Mouse (Mus musculus): ENCODE results near the gene Erv3.

Erv3 gene

DNA sequence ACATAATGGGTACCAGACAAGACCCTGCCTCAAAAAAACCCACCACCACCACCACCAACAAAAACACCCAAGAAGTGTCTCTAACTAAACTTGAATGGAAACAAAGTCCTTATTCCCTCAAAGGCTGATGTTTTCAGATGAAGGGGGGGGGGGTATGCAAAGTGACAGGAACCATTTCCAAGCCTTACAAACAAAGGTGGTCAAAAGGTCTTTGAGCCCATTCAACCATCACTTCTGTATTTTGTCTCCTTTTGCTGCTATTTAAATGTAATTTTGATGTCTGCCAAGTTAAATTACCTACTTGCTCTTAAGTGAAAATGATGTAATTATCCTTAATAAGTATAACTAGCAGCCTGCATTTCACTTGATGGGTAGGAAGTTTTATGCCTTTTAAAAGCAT lies 7.1 kb upstream of the Erv3 start:
- in situ Hi-C loops (cut with MboI, MseI) = no loop called here

DNA sequence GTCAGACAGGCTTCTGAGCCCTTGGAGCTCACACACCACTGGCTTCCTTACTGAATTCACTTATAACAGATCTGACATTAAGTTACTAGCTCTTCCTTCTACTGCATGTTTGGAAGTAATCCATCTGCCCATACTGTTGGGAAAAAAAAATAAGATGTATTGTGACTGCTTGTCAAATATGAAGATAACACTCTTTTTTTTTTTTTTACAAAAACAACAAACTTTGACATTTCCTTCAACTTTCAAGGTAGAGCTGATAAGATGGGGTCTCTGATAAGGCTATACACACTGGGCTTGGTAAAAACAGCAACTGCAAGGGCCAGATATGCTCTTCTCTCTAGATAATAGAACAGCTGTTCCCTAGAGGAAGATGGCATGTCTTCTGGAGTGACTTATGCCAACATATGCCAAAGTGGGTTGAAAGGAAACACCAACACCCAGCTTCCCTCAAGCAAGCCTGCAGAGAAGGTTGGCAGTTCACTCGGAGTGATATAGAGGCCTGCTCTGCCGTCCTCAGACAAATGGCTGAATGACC lies 4.8 kb upstream of the Erv3 start:
- in situ Hi-C loops (cut with MboI, MseI) = no loop called here

DNA sequence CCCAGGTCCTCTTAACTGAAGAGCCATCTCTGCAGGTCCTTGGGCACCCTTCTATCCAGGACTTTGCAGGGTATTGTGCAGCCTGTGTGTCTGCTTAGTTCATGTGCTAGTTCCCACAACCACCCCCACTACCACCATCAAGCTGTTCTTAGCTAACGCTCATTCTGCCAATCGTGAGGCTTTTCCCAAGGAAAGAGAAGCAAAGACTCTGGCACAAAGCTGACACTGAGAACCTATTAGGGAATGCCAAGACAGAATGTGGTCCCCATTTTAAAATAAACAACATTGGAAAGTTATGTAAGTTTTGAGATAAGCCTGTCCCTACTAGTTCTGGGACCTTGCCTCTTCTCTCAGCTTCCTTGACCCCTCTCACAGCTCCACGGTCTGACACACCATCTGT lies 3.9 kb upstream of the Erv3 start:
- in situ Hi-C loops (cut with MboI, MseI) = no loop called here

DNA sequence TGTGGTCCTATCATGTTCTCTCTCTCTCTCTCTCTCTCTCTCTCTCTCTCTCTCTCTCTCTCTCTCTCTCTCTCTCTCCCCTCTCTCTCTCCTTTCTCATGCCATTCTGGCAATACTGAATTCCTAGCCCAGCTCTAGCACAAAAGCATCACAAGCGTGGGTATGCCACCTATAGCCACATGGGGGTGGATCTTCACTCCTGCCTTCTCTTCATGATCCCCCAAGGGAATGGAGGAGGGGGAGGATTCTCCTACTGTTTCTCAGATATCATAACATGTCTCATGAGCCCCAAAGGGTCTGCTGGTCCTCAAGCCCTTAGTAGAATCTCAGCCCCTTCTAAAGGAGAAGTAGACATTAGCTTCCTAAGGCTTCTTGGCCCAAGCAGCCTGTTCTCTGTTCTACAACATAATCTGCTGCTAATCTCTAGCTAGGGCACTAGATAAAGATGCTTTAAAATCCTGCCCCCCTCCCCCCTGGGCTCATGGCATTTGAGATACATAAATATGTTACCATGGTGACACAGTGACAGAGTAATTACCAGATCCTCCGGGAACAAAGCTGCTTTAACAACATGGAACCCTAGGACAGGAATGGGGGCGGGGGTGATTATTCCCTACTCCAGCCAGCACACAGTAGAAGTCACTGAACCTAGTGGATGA lies 3.2 kb upstream of the Erv3 start:
- in situ Hi-C loops (cut with MboI, MseI) = no loop called here

DNA sequence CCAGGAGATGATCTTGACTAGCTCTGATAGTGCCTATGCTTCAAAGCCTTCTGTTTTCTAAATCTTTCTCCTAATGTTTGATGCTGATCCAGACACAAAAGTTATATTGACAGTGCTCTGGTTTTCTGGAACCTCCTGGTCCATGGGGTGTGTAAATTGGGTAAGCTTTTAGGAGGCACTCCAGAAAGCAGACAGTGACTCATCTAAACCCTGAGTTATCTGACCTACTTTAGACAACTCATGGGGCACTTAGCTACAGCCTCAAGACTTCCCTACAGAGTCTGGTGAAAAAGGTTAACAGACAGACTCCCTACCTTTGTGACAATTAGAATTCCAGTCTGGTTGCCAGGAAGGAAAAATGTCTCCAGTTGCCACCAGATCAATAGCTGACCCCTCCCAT lies 1.7 kb downstream of the Erv3 start:
- in situ Hi-C loops (cut with MboI, MseI) = no loop called here

DNA sequence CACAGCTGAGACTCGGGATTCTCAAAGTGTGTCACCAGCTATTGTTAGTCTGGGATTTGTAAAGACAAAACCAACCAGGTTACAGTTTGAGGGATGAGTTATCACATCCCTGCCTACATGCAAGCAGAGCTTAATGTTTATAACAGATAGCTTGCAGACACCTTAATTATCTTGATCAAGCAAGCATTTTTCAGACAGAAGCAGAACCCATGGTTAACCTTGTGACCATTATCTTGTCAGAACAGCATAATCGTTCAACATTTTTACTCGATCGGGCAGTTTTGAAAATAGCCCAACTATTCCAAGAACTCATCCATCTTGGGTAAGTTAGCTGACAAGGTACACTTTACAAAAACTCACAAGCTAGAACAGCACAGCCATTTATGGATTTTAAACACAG lies 5.8 kb downstream of the Erv3 start:
- in situ Hi-C loops (cut with MboI, MseI) = no loop called here

DNA sequence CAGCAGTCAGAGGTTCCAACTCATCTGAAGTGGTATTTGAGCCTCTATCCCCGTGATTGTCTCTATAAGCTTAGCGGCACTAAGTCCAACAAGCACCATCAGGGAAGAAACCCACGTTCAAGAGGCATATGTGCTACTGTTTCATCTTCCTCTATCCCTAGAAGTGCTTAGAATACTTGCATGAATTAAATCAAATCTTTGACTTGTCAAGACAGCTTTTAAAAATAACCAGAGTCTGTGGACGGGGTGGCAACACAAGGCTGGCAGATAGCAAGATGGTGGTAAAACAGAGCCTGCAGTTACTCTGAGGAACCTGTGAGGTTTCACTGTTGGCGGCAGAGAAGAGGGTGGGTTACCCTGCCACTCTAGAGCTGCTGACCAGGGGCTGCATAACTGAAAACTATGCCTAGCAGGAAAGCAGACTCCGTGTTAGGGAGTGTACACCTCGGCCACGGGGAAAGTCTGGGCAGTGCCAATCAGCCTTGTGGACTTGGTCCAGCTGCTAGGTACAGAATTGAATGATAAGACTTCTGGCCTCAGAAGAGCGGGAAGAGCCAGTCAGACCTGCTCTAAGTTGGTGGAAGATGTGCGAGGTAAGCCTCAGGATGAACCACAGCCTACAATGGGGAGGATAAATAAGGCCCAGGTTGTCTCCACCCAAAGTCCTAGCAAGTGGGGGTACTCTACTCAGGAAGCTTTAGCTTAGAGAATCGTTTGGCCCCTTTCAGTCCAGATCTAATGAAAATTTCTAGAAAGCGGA lies 8.0 kb downstream of the Erv3 start:
- in situ Hi-C loops (cut with MboI, MseI) = no loop called here

DNA sequence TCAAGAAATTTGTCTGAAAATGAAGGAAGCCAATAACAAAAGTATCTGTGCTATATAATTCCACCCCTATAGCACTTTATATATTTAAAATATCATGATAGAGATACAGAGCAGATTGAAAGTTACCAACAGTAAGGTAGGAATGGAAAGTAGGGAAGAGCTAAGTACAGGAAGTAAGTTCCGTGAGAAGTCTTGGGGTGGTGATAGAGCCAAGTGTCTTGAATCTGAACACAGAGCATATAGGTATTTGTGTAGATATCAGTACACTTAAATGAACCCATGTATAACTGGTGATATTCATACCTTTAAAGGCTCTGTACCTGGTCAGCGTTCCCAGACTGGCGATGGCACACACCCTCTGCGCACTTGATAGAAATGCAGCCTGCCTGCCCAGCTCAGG lies 9.5 kb downstream of the Erv3 start:
- in situ Hi-C loops (cut with MboI, MseI) = no loop called here

DNA sequence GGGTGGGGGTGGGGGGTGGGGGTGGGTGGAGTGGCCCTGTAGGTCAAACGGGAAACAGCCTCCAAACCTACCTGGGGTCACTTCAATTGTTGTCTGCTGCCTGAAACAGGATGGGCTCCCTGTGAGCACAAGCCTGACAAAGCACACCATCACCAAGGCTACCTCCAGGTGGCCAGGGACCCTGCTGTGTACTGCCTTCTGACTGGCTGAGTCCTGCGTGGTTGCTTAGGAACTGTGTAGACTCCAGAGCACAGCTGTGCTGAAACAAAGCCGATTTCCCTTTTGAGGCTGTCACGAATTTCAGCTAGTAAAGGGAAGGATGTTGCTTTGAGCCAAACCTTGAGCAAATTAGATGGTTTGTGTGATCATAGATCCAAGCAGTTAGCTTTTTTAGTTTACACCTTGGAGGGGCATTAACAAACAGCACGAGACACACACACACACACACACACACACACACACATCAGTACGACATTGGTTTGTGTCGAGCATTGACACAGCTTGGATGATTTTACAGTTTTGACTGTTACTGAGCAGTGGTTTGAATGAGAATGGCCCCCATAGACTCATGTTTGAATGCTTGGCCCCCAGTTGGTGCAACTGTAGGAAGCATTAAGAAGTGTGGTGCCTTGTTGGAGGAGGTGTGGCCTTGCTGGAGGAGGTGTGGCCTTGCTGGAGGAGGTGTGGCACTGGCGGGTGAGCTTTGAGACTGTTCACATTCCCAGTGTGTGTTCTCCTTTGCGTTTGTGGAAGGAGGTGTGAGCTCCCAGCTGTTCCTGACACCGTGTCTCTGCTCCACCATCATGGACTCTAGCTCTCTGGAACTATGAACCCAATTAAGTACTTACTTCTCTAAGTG lies 11.8 kb downstream of the Erv3 start:
- in situ Hi-C loops (cut with MboI, MseI) = loop anchor here (25.0 kb wide), 1 partner anchor 840 kb away; the partner anchor contains the start of gene Shld1

DNA sequence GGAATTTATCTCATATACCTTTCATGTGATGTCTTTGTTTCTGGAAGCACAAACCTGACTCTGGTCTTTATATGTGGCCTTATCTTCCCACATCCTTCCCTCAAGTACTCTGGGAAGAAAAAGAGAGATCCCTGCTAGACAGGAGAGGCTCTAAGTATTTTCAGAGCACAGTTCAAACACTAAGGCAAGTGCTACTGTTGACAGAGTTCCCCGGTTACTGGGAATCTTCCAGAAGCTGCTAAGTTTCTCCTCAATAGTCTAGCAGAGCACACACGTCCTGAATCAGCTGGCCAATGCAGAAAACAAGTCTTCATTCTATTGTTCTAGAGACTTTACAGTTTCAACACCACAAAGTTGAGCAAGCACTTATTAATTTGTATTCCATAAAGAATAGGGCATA lies 12.7 kb downstream of the Erv3 start:
- in situ Hi-C loops (cut with MboI, MseI) = loop anchor here (25.0 kb wide), 1 partner anchor 840 kb away; the partner anchor contains the start of gene Shld1

DNA sequence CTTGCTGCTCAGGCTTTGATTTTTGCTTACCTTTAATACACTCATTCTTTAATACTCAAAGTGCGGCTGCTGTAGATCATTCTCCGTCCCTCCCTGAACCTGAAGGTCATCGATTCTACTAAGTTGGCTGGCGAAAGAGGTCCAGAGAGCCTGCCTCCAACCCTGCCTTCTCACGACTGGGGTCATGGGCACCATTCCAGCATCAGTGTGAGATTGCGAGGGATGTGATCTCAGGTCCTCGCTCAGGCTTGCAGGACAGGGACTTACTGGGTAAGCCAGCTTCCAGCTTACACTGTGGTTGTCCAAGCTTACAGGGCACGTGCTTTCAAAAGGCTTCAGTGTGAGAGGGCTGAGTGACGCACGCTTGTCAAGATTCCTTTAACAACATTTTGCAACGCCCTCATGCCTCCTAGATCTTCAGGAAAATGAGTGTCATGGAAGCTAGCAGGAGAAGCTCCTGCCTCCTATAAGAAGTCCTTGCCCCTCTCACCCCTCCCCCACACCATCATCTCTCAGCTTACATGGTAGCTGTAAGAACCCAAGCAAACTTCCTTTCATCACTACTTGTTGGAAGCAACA lies 13.3 kb downstream of the Erv3 start:
- in situ Hi-C loops (cut with MboI, MseI) = loop anchor here (25.0 kb wide), 1 partner anchor 841 kb away; the partner anchor contains the start of gene Shld1

DNA sequence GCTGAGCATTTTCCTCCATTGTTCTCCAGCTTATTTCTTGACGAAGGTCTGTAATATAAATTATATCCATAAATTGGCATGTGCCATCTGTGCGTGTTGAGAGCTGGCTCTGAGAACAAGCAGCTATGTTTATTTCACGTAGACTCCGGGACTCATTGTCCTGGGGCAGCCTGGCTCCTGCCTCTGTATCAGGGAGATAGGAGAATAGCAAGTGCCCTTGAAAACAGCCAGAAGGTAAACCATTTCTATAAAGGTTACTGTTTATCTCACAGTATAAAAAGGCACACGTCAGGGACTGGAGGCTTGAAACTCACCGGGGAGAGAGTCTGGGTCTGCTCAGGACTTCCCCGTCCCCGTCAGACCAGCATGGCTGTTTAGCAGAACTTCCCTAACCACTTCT lies 13.9 kb downstream of the Erv3 start:
- in situ Hi-C loops (cut with MboI, MseI) = loop anchor here (25.0 kb wide), 1 partner anchor 842 kb away; the partner anchor contains the start of gene Shld1

DNA sequence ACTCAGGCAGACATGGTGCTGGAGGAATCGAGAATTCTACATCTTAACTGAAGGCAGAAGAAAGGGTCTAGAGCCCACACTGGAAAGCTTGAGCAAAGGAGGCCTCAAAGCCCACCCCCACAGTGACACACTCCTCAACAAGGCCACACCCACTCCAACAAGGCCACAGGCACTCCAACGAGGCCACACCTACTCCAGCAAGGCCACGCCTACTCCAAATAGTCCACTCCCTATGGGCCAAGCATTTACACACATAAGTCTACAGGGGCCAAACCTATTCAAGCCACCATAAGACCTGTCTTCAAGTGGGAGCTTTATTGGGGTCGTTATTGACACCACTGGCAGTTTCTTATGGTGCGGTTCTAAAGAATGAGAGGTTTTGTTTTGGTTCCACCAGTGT lies 17.0 kb downstream of the Erv3 start:
- in situ Hi-C loops (cut with MboI, MseI) = loop anchor here (25.0 kb wide), 1 partner anchor 845 kb away; the partner anchor contains the start of gene Shld1

DNA sequence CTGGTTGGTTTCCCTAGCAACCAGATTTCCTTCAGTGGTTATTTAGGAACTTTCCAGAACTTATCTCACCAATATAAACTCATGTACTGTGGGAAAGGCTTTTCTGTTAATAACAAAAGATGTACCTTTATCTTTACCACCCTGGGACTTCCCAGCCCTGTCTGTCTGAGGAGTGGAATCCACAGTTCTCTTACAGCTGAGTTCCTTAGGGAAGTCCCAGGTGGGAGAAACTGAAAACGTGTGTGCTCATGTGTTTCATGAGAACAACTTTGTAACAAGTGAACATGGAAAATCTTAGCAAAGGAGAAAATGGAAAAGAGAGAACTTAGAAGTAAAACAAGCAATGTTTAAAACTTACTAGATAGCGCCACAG lies 18.2 kb downstream of the Erv3 start:
- in situ Hi-C loops (cut with MboI, MseI) = loop anchor here (25.0 kb wide), 1 partner anchor 846 kb away; the partner anchor contains the start of gene Shld1

DNA sequence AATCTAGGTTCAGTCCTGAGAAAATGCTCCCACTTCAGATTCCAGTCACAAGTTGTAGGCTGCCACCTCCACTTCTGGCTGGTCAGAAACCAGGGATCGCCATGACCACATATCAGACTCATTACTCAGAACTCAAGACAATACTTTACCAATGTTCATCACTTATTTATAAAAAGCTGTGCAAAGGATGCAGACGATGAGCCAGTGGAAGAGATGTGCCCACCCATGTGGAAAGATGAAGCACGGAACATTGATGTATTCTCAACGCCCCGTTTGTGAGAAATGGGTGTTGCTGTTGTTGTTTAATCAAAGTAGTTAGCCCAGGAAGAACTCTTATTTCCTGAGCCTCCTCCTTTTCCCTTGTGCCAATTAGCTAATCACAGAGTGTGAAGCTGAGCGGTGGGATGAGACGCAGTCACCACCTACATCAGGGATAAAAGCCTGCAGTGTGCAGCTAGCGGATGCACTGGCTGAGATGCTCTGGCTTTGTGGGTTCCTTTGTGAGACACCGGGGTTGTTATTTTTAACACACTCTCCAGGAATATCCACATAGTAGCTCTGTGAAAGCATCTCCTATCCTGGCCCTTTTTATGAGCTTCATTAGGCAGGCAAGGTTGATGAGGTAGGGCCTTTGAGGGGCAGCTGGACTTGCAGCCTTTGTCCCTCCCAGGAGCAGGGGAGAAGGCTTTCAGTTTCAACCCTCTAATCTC lies 18.8 kb downstream of the Erv3 start:
- in situ Hi-C loops (cut with MboI, MseI) = loop anchor here (25.0 kb wide), 1 partner anchor 847 kb away; the partner anchor contains the start of gene Shld1

DNA sequence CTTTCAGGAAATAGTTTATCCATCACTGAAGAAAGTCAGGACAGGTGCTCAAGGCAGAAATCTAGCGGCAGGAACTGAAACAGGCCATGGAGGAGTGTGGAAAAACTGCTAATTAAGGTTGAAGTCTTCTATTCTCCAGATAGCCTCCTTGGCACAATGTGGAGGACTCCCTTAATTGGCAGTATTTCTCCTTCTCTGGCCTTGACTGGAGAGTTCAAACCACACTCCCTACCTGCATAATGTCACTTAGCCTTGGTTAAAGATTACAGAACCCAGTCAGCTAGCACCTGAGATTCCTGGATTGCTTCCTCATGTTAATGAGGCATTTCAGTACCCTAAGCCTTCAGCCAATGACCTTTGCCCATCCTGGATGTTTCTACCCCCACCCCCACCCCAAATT lies 25.3 kb downstream of the Erv3 start:
- in situ Hi-C loops (cut with MboI, MseI) = loop anchor here (25.0 kb wide), 1 partner anchor 853 kb away; the partner anchor contains the start of gene Shld1

DNA sequence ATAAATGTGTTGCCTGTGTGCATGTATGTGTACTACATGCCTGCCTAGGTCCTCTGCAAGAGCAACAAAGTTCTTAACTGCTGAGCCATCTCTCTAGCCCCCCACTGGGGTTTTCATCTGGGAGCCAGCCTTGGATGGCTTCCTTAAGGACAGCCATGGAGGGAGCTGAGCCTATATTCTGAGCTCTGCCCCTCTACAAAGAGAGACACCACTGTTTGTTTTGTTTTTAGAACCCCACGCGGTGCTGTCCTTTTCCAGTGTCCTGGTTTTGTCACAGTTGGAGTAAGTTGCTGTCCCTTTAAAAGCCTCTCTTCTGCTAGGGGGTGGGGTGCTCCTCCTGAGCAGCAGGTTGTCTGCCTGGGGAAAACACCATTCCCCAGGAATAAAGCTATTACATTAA lies 27.7 kb downstream of the Erv3 start:
- in situ Hi-C loops (cut with MboI, MseI) = loop anchor here (25.0 kb wide), 1 partner anchor 855 kb away; the partner anchor contains the start of gene Shld1

DNA sequence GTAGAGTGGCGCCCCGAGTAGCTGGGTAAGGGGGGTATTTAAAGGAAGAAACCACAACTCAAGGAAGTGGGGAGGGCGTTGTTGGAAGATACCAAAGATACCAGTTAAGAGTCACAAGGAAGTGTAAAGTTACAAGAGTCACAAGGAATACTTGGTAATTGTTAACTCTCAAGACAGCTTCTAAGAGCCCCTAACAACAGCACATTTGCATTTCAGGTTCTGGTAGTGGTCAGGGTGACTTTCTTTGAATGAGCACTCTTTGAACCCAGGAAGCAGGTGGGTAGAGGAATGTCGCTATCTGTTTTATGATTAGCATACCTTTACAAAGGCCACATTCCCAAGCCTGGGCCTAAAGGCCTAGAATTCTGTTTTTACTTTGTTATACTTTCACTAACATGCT lies 28.6 kb downstream of the Erv3 start:
- in situ Hi-C loops (cut with MboI, MseI) = loop anchor here (25.0 kb wide), 1 partner anchor 856 kb away; the partner anchor contains the start of gene Shld1

DNA sequence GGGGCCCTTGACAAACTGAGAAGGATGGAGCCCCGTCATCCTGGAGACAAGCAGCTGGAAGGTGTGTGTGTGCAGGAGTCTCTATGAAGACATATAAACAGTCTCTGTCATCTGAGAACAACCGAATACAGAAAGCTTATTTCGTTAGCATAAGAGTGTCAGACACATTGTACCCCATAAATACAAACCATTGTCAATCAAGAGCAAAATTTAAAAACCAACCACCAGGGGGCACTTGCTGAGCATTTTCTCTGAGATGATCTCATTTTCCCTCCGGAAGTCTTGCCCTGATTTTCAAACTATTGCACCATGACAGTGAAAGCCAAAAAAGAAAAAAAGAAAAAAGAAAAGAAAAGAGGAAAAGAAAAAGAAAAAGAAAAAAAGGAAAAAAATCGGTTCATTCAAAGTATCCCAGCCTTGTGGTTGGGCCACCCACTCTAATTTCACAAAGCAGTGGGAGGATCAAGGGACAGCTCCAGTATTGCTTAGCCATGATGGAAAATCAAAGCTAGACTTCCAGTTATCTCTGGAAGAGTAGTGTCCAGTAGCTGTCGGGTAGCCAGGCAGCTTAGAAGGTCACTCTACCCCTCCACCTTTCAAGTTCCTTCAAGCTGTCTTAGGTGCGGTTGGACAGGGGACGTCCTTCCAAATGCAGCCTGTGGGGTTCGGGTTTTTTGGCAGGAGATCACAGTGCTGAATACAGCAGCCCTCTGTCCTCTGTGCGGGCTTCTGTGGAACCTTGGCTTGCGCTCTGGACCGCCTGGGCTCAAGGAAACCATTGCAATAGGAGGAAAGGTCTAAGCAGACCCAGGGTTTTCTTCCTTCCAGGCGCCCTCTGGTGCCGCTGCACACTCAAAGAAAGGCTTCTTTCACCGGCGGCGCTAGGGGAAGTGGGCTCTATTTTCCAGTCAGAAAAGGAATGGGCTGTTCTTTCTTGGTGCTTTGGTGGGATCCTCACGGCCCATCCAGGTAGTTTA lies 31.3 kb downstream of the Erv3 start:
- in situ Hi-C loops (cut with MboI, MseI) = loop anchor here (5.0 to 25.0 kb wide), 3 partner anchors 54 to 859 kb away; partner anchors contain the start of gene Shld1
